8 mouse cellular contexts compared by ENCODE assay signal in genomic region chr17:35166352-35167035, GRCm38 (mm10). TPM values are rescaled to one million over a fixed set of nuclear protein-coding genes. Genes with fewer than 3 reads are reported as not detected.
A peak's percentile ranks its signal among the peaks of the same experiment; 100 is the strongest.
DNase-seq lines count a peak whose midpoint lies in the region; ATAC-seq and TF ChIP-seq lines count a peak whose summit lies in the region.

No protein-coding gene starts in this region.

- TF ChIP-seq CTCF in bone marrow, adult 2 months (IDR thresholded peaks at IDR 0.05; ENCODE audit: control insufficient read depth, insufficient read depth, low read length) = peak; percentile 43; the same call in 1 of the 2 replicates

- peak; percentile 69 for DNase-seq in adrenal gland, postnatal 10 days
- DNase-seq in adrenal gland, adult 2 months = no peak
- no peak for DNase-seq in forebrain, embryonic 11.5 days (ENCODE audit: low spot score)
- peak; percentile 96 for DNase-seq in induced T-regulatory cell, adult 2 months (ENCODE audit: low read depth)
- DNase-seq in left cerebral cortex, postnatal 4 days = peak; percentile 65

- peak overlapping the region; percentile 67 for H3K4me2 ChIP-seq in forebrain, embryonic 11.5 days (ENCODE audit: low read depth, low read length, severe bottlenecking)
- H3K4me2 ChIP-seq in midbrain, embryonic 13.5 days (replicated peaks) = peak overlapping the region; percentile 91
- H3K4me2 ChIP-seq in stomach, embryonic 16.5 days (ENCODE audit: low read depth, low read length) = peak overlapping the region; percentile 95

- H3K27me3 ChIP-seq in forebrain, embryonic 11.5 days (ENCODE audit: control insufficient read depth, insufficient read depth, low read length) = no peaks in the 10 kb centered on the region
- no peaks in the 10 kb centered on the region for H3K27me3 ChIP-seq in midbrain, embryonic 13.5 days
- H3K27me3 ChIP-seq in stomach, embryonic 16.5 days (ENCODE audit: control insufficient read depth, insufficient read depth, low read length) = no peaks in the 10 kb centered on the region

- H3K9me3 ChIP-seq in forebrain, embryonic 11.5 days (ENCODE audit: control insufficient read depth, low read length) = no peaks in the 10 kb centered on the region
- no peaks in the 10 kb centered on the region for H3K9me3 ChIP-seq in midbrain, embryonic 13.5 days
- H3K9me3 ChIP-seq in stomach, embryonic 16.5 days (replicated peaks; ENCODE audit: control insufficient read depth, low read length) = no peaks in the 10 kb centered on the region

- H3K9ac ChIP-seq in forebrain, embryonic 11.5 days (ENCODE audit: low read length) = peak overlapping the region; percentile 69
- peak overlapping the region; percentile 67 for H3K9ac ChIP-seq in midbrain, embryonic 13.5 days (replicated peaks)
- no peak overlapping the region for H3K9ac ChIP-seq in stomach, embryonic 16.5 days (ENCODE audit: low read length)

- H3K27ac ChIP-seq in bone marrow, adult 2 months (ENCODE audit: control insufficient read depth, insufficient read depth, low read depth, low read length, poor library complexity) = no peak overlapping the region
- H3K27ac ChIP-seq in forebrain, embryonic 11.5 days (ENCODE audit: low read depth, low read length) = peak overlapping the region; percentile 95
- peak overlapping the region; percentile 97 for H3K27ac ChIP-seq in midbrain, embryonic 13.5 days
- 0 out of 2 replicates have a peak overlapping the region, but pooled peaks have one; percentile 96 for H3K27ac ChIP-seq in stomach, embryonic 16.5 days (ENCODE audit: low read length)

- peaks cover 4% of the 10 kb centered on the region; the same call in 1 of the 2 replicates for H3K4me1 ChIP-seq in bone marrow, adult 2 months (ENCODE audit: control insufficient read depth, insufficient read depth, low read length)
- H3K4me1 ChIP-seq in forebrain, embryonic 11.5 days (replicated peaks; ENCODE audit: control insufficient read depth, insufficient read depth, low read length) = peaks cover 9% of the 10 kb centered on the region
- peaks cover 31% of the 10 kb centered on the region for H3K4me1 ChIP-seq in midbrain, embryonic 13.5 days (replicated peaks)
- H3K4me1 ChIP-seq in stomach, embryonic 16.5 days (ENCODE audit: control insufficient read depth, insufficient read depth, low read length) = peaks cover 25% of the 10 kb centered on the region

- 70% methylated on average over 8 of the region's 8 CpGs for WGBS in bone marrow, adult 2 months
- 74% methylated on average over 8 of the region's 8 CpGs for WGBS in forebrain, embryonic 11.5 days
- 70% methylated on average over 8 of the region's 8 CpGs for WGBS in midbrain, embryonic 13.5 days
- WGBS in stomach, embryonic 16.5 days = 68% methylated on average over 8 of the region's 8 CpGs

- no peak for ATAC-seq in forebrain, embryonic 11.5 days (replicated peaks; ENCODE audit: low FRiP score)
- no peak for ATAC-seq in midbrain, embryonic 13.5 days
- no peak for ATAC-seq in stomach, embryonic 16.5 days (ENCODE audit: insufficient read depth, low FRiP score)

- no peak for TF ChIP-seq POLR2A in bone marrow, adult 2 months (IDR thresholded peaks at IDR 0.05; ENCODE audit: borderline replicate concordance, control insufficient read depth, low read depth, low read length)

- intact Hi-C loops in left cerebral cortex, postnatal 4 days (cut with DNase I) = loop anchor here (2.0 to 5.0 kb wide), 2 partner anchors 28 to 66 kb away; partner anchors contain the start of genes Atp6v1g2 and Ltb

- H3K4me3 ChIP-seq in bone marrow, adult 2 months (replicated peaks; ENCODE audit: control insufficient read depth, low read depth, low read length) = no peak overlapping the region
- H3K4me3 ChIP-seq in forebrain, embryonic 11.5 days (ENCODE audit: low read depth, low read length) = peak overlapping the region; percentile 100; the same call in 1 of the 2 replicates
- H3K4me3 ChIP-seq in midbrain, embryonic 13.5 days (replicated peaks) = peak overlapping the region; percentile 99
- no peak overlapping the region for H3K4me3 ChIP-seq in stomach, embryonic 16.5 days (replicated peaks; ENCODE audit: low read length)

- peaks cover 6% of the 10 kb centered on the region for H3K36me3 ChIP-seq in forebrain, embryonic 11.5 days (ENCODE audit: control insufficient read depth, insufficient read depth, low read length)
- peaks cover 7% of the 10 kb centered on the region for H3K36me3 ChIP-seq in midbrain, embryonic 13.5 days
- H3K36me3 ChIP-seq in stomach, embryonic 16.5 days (ENCODE audit: control insufficient read depth, insufficient read depth, low read length) = 0 out of 2 replicates have a peak, but pooled peaks cover 3% of the 10 kb centered on the region

RNA-seq across cellular contexts. Expression of gene Prrc2a, which starts 1.8 kb away (rescaled TPM):
- total RNA-seq in adrenal gland, postnatal 10 days (2021) = 100 to 1,000 TPM; 182 to 212 TPM
- 100 to 1,000 TPM; 205 to 258 TPM for total RNA-seq in adrenal gland, adult 2 months (2021)
- polyA plus RNA-seq in adrenal gland, adult 2 months (2012; rRNA removed) = 598 and 625 TPM in 2 replicates
- polyA plus RNA-seq in bone marrow, adult 2 months (2011; ENCODE audit: insufficient read depth, insufficient read length, low replicate concordance, missing spikeins) = 208 and 214 TPM in 2 replicates
- polyA plus RNA-seq in forebrain, embryonic 11.5 days (2014; fragmentation: Nextera tagmentation; extraction: Ambion mirVana) = 277 and 281 TPM in 2 replicates
- total RNA-seq in left cerebral cortex, postnatal 4 days (2021) = 100 to 1,000 TPM; 311 to 315 TPM
- polyA plus RNA-seq in midbrain, embryonic 13.5 days (2015; fragmentation: Nextera tagmentation; extraction: Ambion mirVana) = 209 and 228 TPM in 2 replicates
- 111 and 125 TPM in 2 replicates for polyA plus RNA-seq in stomach, embryonic 16.5 days (2015; fragmentation: Nextera tagmentation; extraction: Ambion mirVana)

RNA-seq across cellular contexts. Expression of gene Aif1, which starts 9.4 kb away (rescaled TPM):
- total RNA-seq in adrenal gland, postnatal 10 days (2021) = 1 to 10 TPM; 6.6 to 6.8 TPM
- total RNA-seq in adrenal gland, adult 2 months (2021) = 1 to 10 TPM; 3.4 to 6.4 TPM
- polyA plus RNA-seq in adrenal gland, adult 2 months (2012; rRNA removed) = 0.30 and 0.46 TPM in 2 replicates
- polyA plus RNA-seq in bone marrow, adult 2 months (2011; ENCODE audit: insufficient read depth, insufficient read length, low replicate concordance, missing spikeins) = 48.9 and 51.7 TPM in 2 replicates
- polyA plus RNA-seq in forebrain, embryonic 11.5 days (2014; fragmentation: Nextera tagmentation; extraction: Ambion mirVana) = 2.9 and 3.5 TPM in 2 replicates
- 1 to 10 TPM; 2.5 to 3.6 TPM for total RNA-seq in left cerebral cortex, postnatal 4 days (2021)
- polyA plus RNA-seq in midbrain, embryonic 13.5 days (2015; fragmentation: Nextera tagmentation; extraction: Ambion mirVana) = 4.9 and 7.0 TPM in 2 replicates
- polyA plus RNA-seq in stomach, embryonic 16.5 days (2015; fragmentation: Nextera tagmentation; extraction: Ambion mirVana) = 19.9 and 20.2 TPM in 2 replicates

RNA-seq across cellular contexts. Expression of gene Lst1, which starts 21.7 kb away (rescaled TPM):
- 10 to 100 TPM in 1 of 2 experiments, 1 to 10 TPM in 1; 10.0 to 10.5 TPM for total RNA-seq in adrenal gland, postnatal 10 days (2021)
- 1 to 10 TPM; 5.0 to 7.6 TPM for total RNA-seq in adrenal gland, adult 2 months (2021)
- polyA plus RNA-seq in adrenal gland, adult 2 months (2012; rRNA removed) = 3.6 and 4.6 TPM in 2 replicates
- polyA plus RNA-seq in bone marrow, adult 2 months (2011; ENCODE audit: insufficient read depth, insufficient read length, low replicate concordance, missing spikeins) = 50.4 and 139 TPM in 2 replicates
- 3.8 and 4.7 TPM in 2 replicates for polyA plus RNA-seq in forebrain, embryonic 11.5 days (2014; fragmentation: Nextera tagmentation; extraction: Ambion mirVana)
- 10 to 100 TPM; 12.3 to 17.6 TPM for total RNA-seq in left cerebral cortex, postnatal 4 days (2021)
- polyA plus RNA-seq in midbrain, embryonic 13.5 days (2015; fragmentation: Nextera tagmentation; extraction: Ambion mirVana) = 4.8 and 7.1 TPM in 2 replicates
- 28.1 and 29.9 TPM in 2 replicates for polyA plus RNA-seq in stomach, embryonic 16.5 days (2015; fragmentation: Nextera tagmentation; extraction: Ambion mirVana)

RNA-seq across cellular contexts. Expression of gene Ltb, which starts 27.7 kb away (rescaled TPM):
- 10 to 100 TPM; 11.5 to 12.6 TPM for total RNA-seq in adrenal gland, postnatal 10 days (2021)
- 1 to 10 TPM; 1.8 to 7.7 TPM for total RNA-seq in adrenal gland, adult 2 months (2021)
- 5.8 and 8.5 TPM in 2 replicates for polyA plus RNA-seq in adrenal gland, adult 2 months (2012; rRNA removed)
- polyA plus RNA-seq in bone marrow, adult 2 months (2011; ENCODE audit: insufficient read depth, insufficient read length, low replicate concordance, missing spikeins) = 38.6 and 66.2 TPM in 2 replicates
- polyA plus RNA-seq in forebrain, embryonic 11.5 days (2014; fragmentation: Nextera tagmentation; extraction: Ambion mirVana) = 0.17 and 0.41 TPM in 2 replicates
- under 1 TPM; 0.77 to 0.88 TPM for total RNA-seq in left cerebral cortex, postnatal 4 days (2021)
- polyA plus RNA-seq in midbrain, embryonic 13.5 days (2015; fragmentation: Nextera tagmentation; extraction: Ambion mirVana) = 0.35 and 0.76 TPM in 2 replicates
- 2.0 TPM in 2 replicates for polyA plus RNA-seq in stomach, embryonic 16.5 days (2015; fragmentation: Nextera tagmentation; extraction: Ambion mirVana)

RNA-seq across cellular contexts. Expression of gene Bag6, which starts 31.5 kb away (rescaled TPM):
- total RNA-seq in adrenal gland, postnatal 10 days (2021) = 100 to 1,000 TPM; 300 to 349 TPM
- total RNA-seq in adrenal gland, adult 2 months (2021) = 100 to 1,000 TPM; 389 to 403 TPM
- 433 and 470 TPM in 2 replicates for polyA plus RNA-seq in adrenal gland, adult 2 months (2012; rRNA removed)
- polyA plus RNA-seq in bone marrow, adult 2 months (2011; ENCODE audit: insufficient read depth, insufficient read length, low replicate concordance, missing spikeins) = 104 and 195 TPM in 2 replicates
- 96.6 and 100 TPM in 2 replicates for polyA plus RNA-seq in forebrain, embryonic 11.5 days (2014; fragmentation: Nextera tagmentation; extraction: Ambion mirVana)
- 100 to 1,000 TPM; 395 to 410 TPM for total RNA-seq in left cerebral cortex, postnatal 4 days (2021)
- polyA plus RNA-seq in midbrain, embryonic 13.5 days (2015; fragmentation: Nextera tagmentation; extraction: Ambion mirVana) = 93.7 and 93.9 TPM in 2 replicates
- 41.2 and 48.4 TPM in 2 replicates for polyA plus RNA-seq in stomach, embryonic 16.5 days (2015; fragmentation: Nextera tagmentation; extraction: Ambion mirVana)

Comparison
In these comparisons a context has a peak if more than half of its experiments do, and no peak if none do; other contexts are left out.
1. DNase-seq: peak in adrenal gland, postnatal 10 days (single experiment), induced T-regulatory cell, adult 2 months (single experiment) and left cerebral cortex, postnatal 4 days (single experiment); none in adrenal gland, adult 2 months (single experiment) and forebrain, embryonic 11.5 days (single experiment).
2. H3K4me3 ChIP-seq: peak in forebrain, embryonic 11.5 days (single experiment) and midbrain, embryonic 13.5 days (single experiment); none in bone marrow, adult 2 months (single experiment) and stomach, embryonic 16.5 days (single experiment).
3. Peak in every context shown above with its lines, with median percentiles within 50 percentile points of each other: H3K4me2 ChIP-seq.